In the genomic region with DNA sequence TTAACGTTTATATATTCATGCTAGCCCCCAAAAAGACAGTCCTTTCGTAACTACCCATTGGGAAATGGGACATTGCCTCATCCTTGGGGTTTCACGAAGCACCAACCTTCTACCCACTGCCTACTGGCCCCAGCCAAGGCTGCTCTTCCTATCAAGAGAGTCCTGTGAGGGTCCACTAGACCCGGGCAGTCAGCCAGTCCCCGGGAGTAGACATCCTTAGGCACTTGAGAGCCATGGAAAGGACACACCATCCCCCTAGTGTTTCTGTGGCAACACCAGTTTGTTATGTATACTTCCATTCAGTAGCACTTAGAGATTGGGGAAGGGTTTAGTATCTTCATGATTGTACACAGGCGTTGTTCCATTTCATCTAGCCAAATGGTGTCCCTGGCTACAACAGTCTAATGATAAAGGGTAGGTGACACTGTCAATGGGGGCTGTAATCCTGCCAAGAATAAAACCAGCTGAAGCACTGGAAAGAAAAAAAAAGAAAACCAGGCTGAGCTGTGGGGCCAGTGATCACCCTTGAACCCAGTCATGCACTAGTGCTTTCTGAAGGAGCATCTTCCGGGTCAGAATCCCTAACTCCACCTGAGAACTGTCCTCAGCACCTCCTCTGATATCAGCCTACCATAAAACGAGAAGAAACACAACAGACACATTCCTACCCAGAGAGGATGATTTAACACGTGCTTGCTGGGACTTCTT, we compare ENCODE assay signal across 9 mouse cellular contexts.
A peak's percentile ranks its signal among the peaks of the same experiment; 100 is the strongest.
DNase-seq lines count a peak whose midpoint lies in the region; ATAC-seq and TF ChIP-seq lines count a peak whose summit lies in the region.
"Had no signal": no experiment of that assay in that cellular context is flagged by ENCODE, and none has a peak within 500 bp of the region (broad histone marks: within the 10 kb centered on the region; RNA-seq: fewer than 3 reads in every experiment).

No protein-coding gene starts in this region.

- no peak overlapping the region for H3K4me2 ChIP-seq in lung, embryonic 14.5 days

- DNase-seq in adrenal gland, postnatal 14 days = peak; percentile 49
- no peak for DNase-seq in adrenal gland, postnatal 25 days
- DNase-seq in heart, postnatal 4 days = peak; percentile 88
- peak; percentile 81 for DNase-seq in lung, embryonic 14.5 days
- no peak for DNase-seq in gastrocnemius, postnatal 10 days
- no peak for DNase-seq in frontal cortex, postnatal 36 days (ENCODE audit: low spot score in 2 of 2)

- H3K27ac ChIP-seq in bone marrow macrophage, adult 2 months (ENCODE audit: insufficient read depth, low read depth, low read length) = peak overlapping the region; percentile 32; the same call in 1 of the 2 replicates
- peak overlapping the region; percentile 94; the same call in 1 of the 2 replicates for H3K27ac ChIP-seq in lung, embryonic 14.5 days (ENCODE audit: low read depth)
- H3K27ac ChIP-seq: left cerebral cortex, adult 2 months had no signal

- no peak overlapping the region for H3K4me3 ChIP-seq in bone marrow macrophage, adult 2 months (ENCODE audit: insufficient read depth, low read length)
- H3K4me3 ChIP-seq in lung, embryonic 14.5 days (ENCODE audit: low read depth, low read length) = no peak overlapping the region
- H3K4me3 ChIP-seq: left cerebral cortex, adult 2 months had no signal

- H3K4me1 ChIP-seq in bone marrow macrophage, adult 2 months (ENCODE audit: control insufficient read depth, insufficient read depth, low read length) = peaks cover 65% of the 10 kb centered on the region
- peaks cover 61% of the 10 kb centered on the region for H3K4me1 ChIP-seq in lung, embryonic 14.5 days (ENCODE audit: insufficient read depth)

- peak; percentile 32; the same call in 1 of the 2 replicates for ATAC-seq in lung, embryonic 14.5 days (ENCODE audit: insufficient read depth)
- ATAC-seq in frontal cortex, adult (ENCODE audit: low TSS enrichment) = no peak

- no peaks in the 10 kb centered on the region for H3K27me3 ChIP-seq in lung, embryonic 14.5 days (ENCODE audit: insufficient read depth, low read length)

- H3K9ac ChIP-seq in lung, embryonic 14.5 days = no peak overlapping the region

- H3K9me3 ChIP-seq in lung, embryonic 14.5 days (ENCODE audit: low read depth, low read length) = no peaks in the 10 kb centered on the region

- TF ChIP-seq CTCF in bone marrow macrophage, adult 2 months (IDR thresholded peaks at IDR 0.05; ENCODE audit: low read depth, low read length) = no peak
- 0 out of 2 replicates have a peak, but pooled peaks have one; percentile 23 for TF ChIP-seq CTCF in lung, embryonic 14.5 days (IDR thresholded peaks at IDR 0.05; ENCODE audit: low read depth)

- no peak for TF ChIP-seq POLR2A in bone marrow macrophage, adult 2 months (IDR thresholded peaks at IDR 0.05; ENCODE audit: borderline replicate concordance, low read depth, low read length)

- H3K36me3 ChIP-seq in lung, embryonic 14.5 days (ENCODE audit: insufficient read depth) = no peaks in the 10 kb centered on the region

- WGBS in lung, embryonic 14.5 days = 55% methylated on average over 9 of the region's 9 CpGs

Comparison
In these comparisons a context has a peak if more than half of its experiments do, and no peak if none do; other contexts are left out.
1. DNase-seq: peak in adrenal gland, postnatal 14 days (single experiment), heart, postnatal 4 days (single experiment) and lung, embryonic 14.5 days (single experiment); none in adrenal gland, postnatal 25 days (single experiment), gastrocnemius, postnatal 10 days (single experiment) and frontal cortex, postnatal 36 days (0 of 2).